Mouse (Mus musculus) neural tube, embryonic 12.5 days (tissue): ENCODE results near the gene Txlna. TPM values are rescaled to one million over a fixed set of nuclear protein-coding genes. Genes with fewer than 3 reads are reported as not detected.

Experiments used
- ATAC-seq: fragments of 200-750 bp; cut with Nextera tagmentation; 2 replicates; pipeline ENCODE4 v1.8.0; 2017; ENCODE audit warnings: low read depth, mild to moderate bottlenecking, moderate TSS enrichment, moderate library complexity; ENCODE audit not compliant: low FRiP score
- H3K27ac ChIP-seq: fragments of 300-500 bp; sonication (generic); 2 replicates; pipeline ENCODE4 v1.5.1; 2016
- H3K27me3 ChIP-seq: fragments of 300-500 bp; sonication (generic); replicated peaks from 2 replicates; pipeline ENCODE4 v1.6.1; 2016; ENCODE audit warnings: mild to moderate bottlenecking
- H3K36me3 ChIP-seq: fragments of 300-500 bp; sonication (generic); 2 replicates; pipeline ENCODE4 v1.6.1; 2016; ENCODE audit warnings: mild to moderate bottlenecking
- H3K4me1 ChIP-seq: fragments of 300-500 bp; sonication (generic); 2 replicates; pipeline ENCODE4 v1.6.1; 2016
- H3K4me2 ChIP-seq: fragments of 300-500 bp; sonication (generic); replicated peaks from 2 replicates; pipeline ENCODE4 v1.6.1; 2016; ENCODE audit warnings: mild to moderate bottlenecking
- H3K4me3 ChIP-seq: fragments of 300-500 bp; sonication (generic); 2 replicates; pipeline ENCODE4 v1.5.1; 2016
- H3K9ac ChIP-seq: fragments of 300-500 bp; sonication (generic); 2 replicates; pipeline ENCODE4 v1.6.1; 2016; ENCODE audit warnings: mild to moderate bottlenecking
- H3K9me3 ChIP-seq: fragments of 300-500 bp; sonication (generic); 2 replicates; pipeline ENCODE4 v1.6.1; 2016; ENCODE audit warnings: mild to moderate bottlenecking
- WGBS: fragments of 180-500 bp; shearing (Covaris S2); methylation state at CpG from one replicate; pipeline ENCODE4 v1.1.7; 2016; 5-methylcytosine and 5-hydroxymethylcytosine counted together
- polyA plus RNA-seq: library from polyadenylated mRNA; unstranded; fragments of >200 nt; fragmentation: Nextera tagmentation; extraction: Ambion mirVana; gene quantifications from 2 replicates; pipeline ENCODE4 v1.2.1, GENCODE M21; 2016

Txlna gene
- polyA plus RNA-seq, 1 experiment from 2014 or later = 77.6 TPM

GRCm38 (mm10) chr4:129648656-129649055, 7.8 kb upstream of the Txlna start:
- H3K4me3 ChIP-seq = no peak overlapping the region
- H3K36me3 ChIP-seq = peaks cover 81% of the 10 kb centered on the region
- H3K9me3 ChIP-seq = no peaks in the 10 kb centered on the region
- no peaks in the 10 kb centered on the region for H3K27me3 ChIP-seq
- H3K27ac ChIP-seq = no peak overlapping the region
- H3K9ac ChIP-seq = no peak overlapping the region
- H3K4me2 ChIP-seq = no peak overlapping the region
- WGBS = 92% methylated on average over 1 of the region's 1 CpGs
- ATAC-seq = no peak
- H3K4me1 ChIP-seq = no peaks in the 10 kb centered on the region

GRCm38 (mm10) chr4:129645204-129645603, 4.3 kb upstream of the Txlna start:
- Histone ChIP-seq H3K4me3 (no peak overlapping the region), H3K9me3 (no peaks in the 10 kb centered on the region), H3K9ac (no peak overlapping the region), H3K4me2 (no peak overlapping the region), H3K27me3 (no peaks in the 10 kb centered on the region), H3K4me1 (peaks cover 6% of the 10 kb centered on the region; the same call in 1 of the 2 replicates), H3K36me3 (peaks cover 53% of the 10 kb centered on the region), H3K27ac (no peak overlapping the region)
- 91% methylated on average over 6 of the region's 6 CpGs for WGBS
- no peak for ATAC-seq

- peak overlapping the region; percentile 95; the same call in 1 of the 2 replicates for H3K4me2 ChIP-seq
- no peak overlapping the region for H3K27ac ChIP-seq
- H3K4me1 ChIP-seq = peaks cover 23% of the 10 kb centered on the region
- H3K27me3 ChIP-seq = no peaks in the 10 kb centered on the region
- no peaks in the 10 kb centered on the region for H3K9me3 ChIP-seq
- no peak for ATAC-seq
- H3K9ac ChIP-seq = no peak overlapping the region
- H3K4me3 ChIP-seq = no peak overlapping the region
- peaks cover 43% of the 10 kb centered on the region for H3K36me3 ChIP-seq
- WGBS = 52% methylated on average over 5 of the region's 5 CpGs
Observed at GRCm38 (mm10) chr4:129641756-129642155, 891 bp upstream of the Txlna start.

GRCm38 (mm10) chr4:129640101-129640637, 696 bp downstream of the Txlna start:
- peak overlapping the region; percentile 29; the same call in 1 of the 2 replicates for H3K27ac ChIP-seq
- peaks cover 43% of the 10 kb centered on the region for H3K36me3 ChIP-seq
- H3K4me1 ChIP-seq = peaks cover 23% of the 10 kb centered on the region
- H3K4me2 ChIP-seq = peak overlapping the region; percentile 95
- H3K9me3 ChIP-seq = no peaks in the 10 kb centered on the region
- H3K27me3 ChIP-seq = no peaks in the 10 kb centered on the region
- peak overlapping the region; percentile 85 for H3K9ac ChIP-seq
- no peak for ATAC-seq
- peak overlapping the region; percentile 66 for H3K4me3 ChIP-seq
- WGBS = 7% methylated on average over 17 of the region's 17 CpGs

GRCm38 (mm10) chr4:129639221-129639620, 1.6 kb downstream of the Txlna start:
- Histone ChIP-seq H3K9me3 (no peaks in the 10 kb centered on the region), H3K4me2 (peak overlapping the region; percentile 95), H3K9ac (peak overlapping the region; percentile 85), H3K36me3 (peaks cover 47% of the 10 kb centered on the region), H3K27ac (no peak overlapping the region), H3K4me3 (0 out of 2 replicates have a peak overlapping the region, but pooled peaks have one; percentile 66), H3K4me1 (peaks cover 23% of the 10 kb centered on the region), H3K27me3 (no peaks in the 10 kb centered on the region)
- ATAC-seq = no peak
- 89% methylated on average over 15 of the region's 15 CpGs for WGBS

- no peak overlapping the region for H3K4me3 ChIP-seq
- ATAC-seq = no peak
- 96% methylated on average over 6 of the region's 6 CpGs for WGBS
Observed at GRCm38 (mm10) chr4:129633852-129634251, 7.0 kb downstream of the Txlna start.

GRCm38 (mm10) chr4:129631867-129632266, 9.0 kb downstream of the Txlna start:
- Histone ChIP-seq H3K4me3 (no peak overlapping the region), H3K9me3 (no peaks in the 10 kb centered on the region), H3K27me3 (no peaks in the 10 kb centered on the region), H3K36me3 (peaks cover 97% of the 10 kb centered on the region), H3K4me2 (no peak overlapping the region), H3K9ac (no peak overlapping the region), H3K4me1 (peaks cover 7% of the 10 kb centered on the region), H3K27ac (no peak overlapping the region)
- WGBS = 92% methylated on average over 12 of the region's 12 CpGs
- ATAC-seq = no peak

More at GRCm38 (mm10) chr4:129633852-129634251, 7.0 kb downstream of the Txlna start:
- peaks cover 12% of the 10 kb centered on the region for H3K4me1 ChIP-seq
- H3K36me3 ChIP-seq = peaks cover 93% of the 10 kb centered on the region
- H3K9me3 ChIP-seq = no peaks in the 10 kb centered on the region
- no peak overlapping the region for H3K4me2 ChIP-seq
- no peaks in the 10 kb centered on the region for H3K27me3 ChIP-seq
- no peak overlapping the region for H3K27ac ChIP-seq
- no peak overlapping the region for H3K9ac ChIP-seq

- Histone ChIP-seq H3K4me3 (no peak overlapping the region), H3K27me3 (no peaks in the 10 kb centered on the region), H3K27ac (no peak overlapping the region), H3K9ac (no peak overlapping the region), H3K4me2 (no peak overlapping the region), H3K4me1 (peaks cover 7% of the 10 kb centered on the region), H3K36me3 (peaks cover 97% of the 10 kb centered on the region), H3K9me3 (no peaks in the 10 kb centered on the region)
- WGBS = 80% methylated on average over 4 of the region's 4 CpGs
- no peak for ATAC-seq
Observed at GRCm38 (mm10) chr4:129630944-129631343, 9.9 kb downstream of the Txlna start.

GRCm38 (mm10) chr4:129626035-129626434, 14.8 kb downstream of the Txlna start:
- no peak for ATAC-seq
- no peaks in the 10 kb centered on the region for H3K27me3 ChIP-seq
- H3K4me3 ChIP-seq = no peak overlapping the region
- peaks cover 27% of the 10 kb centered on the region for H3K4me1 ChIP-seq
- H3K36me3 ChIP-seq = peaks cover 49% of the 10 kb centered on the region
- H3K9me3 ChIP-seq = no peaks in the 10 kb centered on the region
- WGBS = 80% methylated on average over 6 of the region's 6 CpGs
- H3K4me2 ChIP-seq = no peak overlapping the region
- H3K9ac ChIP-seq = no peak overlapping the region
- H3K27ac ChIP-seq = no peak overlapping the region

- H3K4me3 ChIP-seq = no peak overlapping the region
Observed at GRCm38 (mm10) chr4:129625496-129625895, 15.4 kb downstream of the Txlna start.

GRCm38 (mm10) chr4:129625029-129625370, 15.9 kb downstream of the Txlna start:
- H3K36me3 ChIP-seq = peaks cover 42% of the 10 kb centered on the region
- H3K27me3 ChIP-seq = no peaks in the 10 kb centered on the region
- peak overlapping the region; percentile 63 for H3K4me3 ChIP-seq
- H3K4me1 ChIP-seq = peaks cover 27% of the 10 kb centered on the region
- H3K9me3 ChIP-seq = no peaks in the 10 kb centered on the region
- H3K9ac ChIP-seq = peak overlapping the region; percentile 36
- peak; percentile 23; the same call in 1 of the 2 replicates for ATAC-seq
- peak overlapping the region; percentile 83 for H3K4me2 ChIP-seq
- WGBS = 3% methylated on average over 6 of the region's 6 CpGs
- peak overlapping the region; percentile 74 for H3K27ac ChIP-seq

More at GRCm38 (mm10) chr4:129625496-129625895, 15.4 kb downstream of the Txlna start:
- Histone ChIP-seq H3K4me1 (peaks cover 27% of the 10 kb centered on the region), H3K27me3 (no peaks in the 10 kb centered on the region), H3K9ac (0 out of 2 replicates have a peak overlapping the region, but pooled peaks have one; percentile 36), H3K36me3 (peaks cover 45% of the 10 kb centered on the region), H3K9me3 (no peaks in the 10 kb centered on the region), H3K4me2 (peak overlapping the region; percentile 83), H3K27ac (no peak overlapping the region)
- ATAC-seq = no peak
- 47% methylated on average over 4 of the region's 4 CpGs for WGBS

- H3K27ac ChIP-seq = peak overlapping the region; percentile 74
- H3K9me3 ChIP-seq = no peaks in the 10 kb centered on the region
- H3K4me3 ChIP-seq = peak overlapping the region; percentile 63
- H3K36me3 ChIP-seq = peaks cover 38% of the 10 kb centered on the region
- H3K4me2 ChIP-seq = peak overlapping the region; percentile 83
- peaks cover 27% of the 10 kb centered on the region for H3K4me1 ChIP-seq
- H3K9ac ChIP-seq = peak overlapping the region; percentile 76
- ATAC-seq = peak; percentile 86
- H3K27me3 ChIP-seq = no peaks in the 10 kb centered on the region
- 1% methylated on average over 18 of the region's 18 CpGs for WGBS
Observed at GRCm38 (mm10) chr4:129624281-129625028, 16.4 kb downstream of the Txlna start.
